Mouse (Mus musculus): Measurements from ENCODE around the gene Fbxo21. TPM values are rescaled to one million over a fixed set of nuclear protein-coding genes. Genes with fewer than 3 reads are reported as not detected.

The Fbxo21 gene
- polyA plus RNA-seq, 1 experiment from 2014 or later, result 43.6 TPM

DNA sequence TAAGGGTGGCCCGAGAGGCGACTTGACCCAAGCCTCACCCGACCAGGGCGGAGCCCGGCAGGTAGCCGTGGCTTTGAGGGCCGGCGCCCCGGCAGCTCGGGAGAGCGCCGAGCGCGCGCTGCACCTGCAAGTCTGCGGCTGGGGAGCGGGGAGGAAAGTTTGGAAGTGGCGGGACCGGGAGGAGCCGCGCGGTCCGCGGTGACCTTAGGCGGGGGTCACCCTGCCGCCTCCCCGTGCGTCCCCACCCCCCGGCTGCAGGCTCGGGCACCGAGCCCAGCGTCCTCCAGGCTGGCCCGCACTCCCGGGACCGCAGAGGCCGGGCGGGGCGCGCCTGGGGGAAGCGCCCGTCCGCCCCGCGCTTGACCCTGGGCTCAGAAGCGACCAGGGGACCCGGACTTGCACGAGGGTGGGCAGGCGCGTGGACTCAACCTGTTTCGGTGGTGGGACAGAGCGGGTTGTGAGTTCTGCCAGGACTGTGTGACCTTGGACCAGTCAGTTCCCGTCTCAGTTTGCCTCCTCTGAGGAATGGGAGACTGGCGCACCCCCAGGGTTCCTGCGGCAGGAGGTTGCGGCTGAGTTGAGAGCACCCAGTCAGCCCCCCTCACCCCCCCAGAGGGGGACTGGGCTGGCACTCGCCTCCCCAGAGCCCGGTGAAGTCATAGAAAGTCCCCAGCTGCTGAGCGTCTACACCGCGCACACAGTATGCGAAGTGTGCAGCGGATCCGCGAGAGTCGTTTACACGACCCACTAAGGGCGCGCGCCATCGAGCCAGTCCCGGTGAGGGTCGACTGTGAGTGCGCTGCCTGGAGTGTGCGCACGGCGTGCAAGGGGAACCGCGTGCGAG, 51.9 kb downstream of the Fbxo21 start:
- Histone ChIP-seq H3K9ac (ENCODE audit: low read depth, low read length) (peak overlapping the region; percentile 60), H3K36me3 (ENCODE audit: control insufficient read depth, insufficient read depth, low read length) (no peaks in the 10 kb centered on the region), H3K27me3 (replicated peaks; ENCODE audit: control insufficient read depth, insufficient read depth, low read length) (peaks cover 54% of the 10 kb centered on the region), H3K27ac (replicated peaks; ENCODE audit: low read depth, low read length) (no peak overlapping the region; the same call in 1 of the 2 replicates), H3K4me1 (ENCODE audit: control insufficient read depth, insufficient read depth, low read length) (peaks cover 21% of the 10 kb centered on the region), H3K4me2 (ENCODE audit: low read depth, low read length) (peak overlapping the region; percentile 100), H3K4me3 (ENCODE audit: low read depth, low read length) (peak overlapping the region; percentile 65), H3K9me3 (ENCODE audit: control insufficient read depth, low read length) (no peaks in the 10 kb centered on the region)
- WGBS, result 3% methylated on average over 35 of the region's 79 CpGs
- no peak for ATAC-seq (ENCODE audit: low read depth)
- no peak for DNase-seq (ENCODE audit: low spot score)

DNA sequence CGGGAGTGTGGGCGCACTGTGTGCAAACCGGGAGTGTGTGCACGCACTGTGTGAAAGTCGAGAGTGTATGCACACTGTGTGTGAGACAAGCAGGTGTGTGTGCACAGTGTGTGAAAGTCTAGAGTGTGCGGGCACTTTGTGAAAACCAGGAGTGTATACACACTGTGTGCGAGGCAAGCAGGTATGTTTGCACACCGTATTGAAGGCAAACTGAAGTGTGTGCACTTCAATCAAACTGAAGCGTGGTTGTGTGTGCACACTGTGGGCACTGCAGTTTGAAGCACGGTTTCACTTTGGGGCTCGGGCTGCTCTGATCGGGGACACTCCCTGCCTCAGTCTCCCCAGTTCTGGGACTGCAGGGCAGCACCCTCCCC, 52.5 kb downstream of the Fbxo21 start:
- H3K4me3 ChIP-seq (ENCODE audit: low read depth, low read length), result peak overlapping the region; percentile 65
- no peak overlapping the region for H3K27ac ChIP-seq (replicated peaks; ENCODE audit: low read depth, low read length)
- peaks cover 54% of the 10 kb centered on the region for H3K27me3 ChIP-seq (replicated peaks; ENCODE audit: control insufficient read depth, insufficient read depth, low read length)
- 4% methylated on average over 12 of the region's 12 CpGs for WGBS
- H3K4me2 ChIP-seq (ENCODE audit: low read depth, low read length), result peak overlapping the region; percentile 100
- DNase-seq (ENCODE audit: low spot score) (no peak), ATAC-seq (ENCODE audit: low read depth) (no peak)
- no peaks in the 10 kb centered on the region for H3K9me3 ChIP-seq (ENCODE audit: control insufficient read depth, low read length)
- H3K36me3 ChIP-seq (ENCODE audit: control insufficient read depth, insufficient read depth, low read length), result no peaks in the 10 kb centered on the region
- peaks cover 21% of the 10 kb centered on the region for H3K4me1 ChIP-seq (ENCODE audit: control insufficient read depth, insufficient read depth, low read length)
- H3K9ac ChIP-seq (ENCODE audit: low read depth, low read length), result peak overlapping the region; percentile 48; the same call in 1 of the 2 replicates

DNA sequence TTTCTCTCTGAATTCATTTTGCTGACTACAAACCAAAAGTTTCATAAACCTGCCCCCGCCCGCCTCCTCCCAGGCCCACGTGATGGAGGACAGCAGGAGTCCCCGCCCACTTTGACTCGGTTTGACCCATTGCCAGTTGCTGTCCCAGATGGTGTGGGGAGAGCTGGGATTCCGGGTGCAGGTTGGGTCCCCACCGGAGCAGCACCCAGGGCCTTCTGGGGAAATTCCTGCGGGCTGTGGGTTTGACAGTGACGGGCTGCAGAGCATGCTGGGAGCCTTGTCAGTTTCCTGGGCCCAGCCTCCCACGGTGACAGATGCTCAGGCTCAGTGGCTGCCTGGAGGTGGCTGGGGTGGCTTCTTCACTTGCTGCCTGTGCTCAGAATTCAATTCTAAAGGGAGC, 52.9 kb downstream of the Fbxo21 start:
- Histone ChIP-seq H3K27me3 (replicated peaks; ENCODE audit: control insufficient read depth, insufficient read depth, low read length) (peaks cover 54% of the 10 kb centered on the region), H3K9ac (ENCODE audit: low read depth, low read length) (peak overlapping the region; percentile 48; the same call in 1 of the 2 replicates), H3K9me3 (ENCODE audit: control insufficient read depth, low read length) (no peaks in the 10 kb centered on the region), H3K36me3 (ENCODE audit: control insufficient read depth, insufficient read depth, low read length) (no peaks in the 10 kb centered on the region), H3K4me1 (ENCODE audit: control insufficient read depth, insufficient read depth, low read length) (peaks cover 21% of the 10 kb centered on the region), H3K27ac (replicated peaks; ENCODE audit: low read depth, low read length) (no peak overlapping the region), H3K4me3 (ENCODE audit: low read depth, low read length) (peak overlapping the region; percentile 65), H3K4me2 (ENCODE audit: low read depth, low read length) (peak overlapping the region; percentile 100)
- ATAC-seq (ENCODE audit: low read depth), result peak; percentile 35; the same call in 1 of the 2 replicates
- WGBS, result 8% methylated on average over 7 of the region's 10 CpGs
- peak; percentile 46 for DNase-seq (ENCODE audit: low spot score)

DNA sequence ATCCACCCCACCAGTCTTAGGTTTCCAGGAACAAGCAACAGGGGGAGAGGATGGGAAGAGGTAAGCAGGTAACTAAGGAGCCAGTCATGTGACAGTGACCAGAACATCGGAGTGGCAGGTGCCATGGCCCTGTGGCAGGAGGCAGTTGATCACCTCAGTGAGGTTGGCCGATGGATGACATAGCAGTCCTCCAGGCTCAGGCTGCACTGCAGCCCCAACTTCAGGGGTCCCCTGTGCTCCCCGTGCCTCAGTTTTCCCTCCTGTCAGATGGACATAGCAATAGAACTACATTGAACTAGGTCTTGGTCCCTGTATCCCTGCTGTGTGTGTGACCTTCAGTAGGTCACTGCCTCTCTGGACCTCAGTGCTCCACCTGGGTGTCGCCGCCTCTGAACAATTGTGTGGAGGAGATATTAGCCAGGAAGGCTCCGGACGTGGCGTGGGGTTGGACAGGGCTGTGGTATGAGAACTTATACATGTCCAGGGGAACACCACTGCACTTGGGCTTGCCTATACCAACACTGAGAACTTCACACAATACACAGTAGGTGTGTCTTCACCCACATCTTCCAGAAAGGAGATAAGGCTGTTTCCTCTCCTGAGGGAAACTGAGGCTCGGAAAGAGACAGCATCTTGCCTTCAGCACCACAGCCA, 53.6 kb downstream of the Fbxo21 start:
- H3K9ac ChIP-seq (ENCODE audit: low read depth, low read length), result no peak overlapping the region
- peaks cover 5% of the 10 kb centered on the region for H3K9me3 ChIP-seq (ENCODE audit: control insufficient read depth, low read length)
- peaks cover 21% of the 10 kb centered on the region for H3K4me1 ChIP-seq (ENCODE audit: control insufficient read depth, insufficient read depth, low read length)
- ATAC-seq (ENCODE audit: low read depth) (no peak), DNase-seq (ENCODE audit: low spot score) (no peak)
- H3K4me3 ChIP-seq (ENCODE audit: low read depth, low read length), result no peak overlapping the region
- peaks cover 54% of the 10 kb centered on the region for H3K27me3 ChIP-seq (replicated peaks; ENCODE audit: control insufficient read depth, insufficient read depth, low read length)
- no peaks in the 10 kb centered on the region for H3K36me3 ChIP-seq (ENCODE audit: control insufficient read depth, insufficient read depth, low read length)
- no peak overlapping the region for H3K4me2 ChIP-seq (ENCODE audit: low read depth, low read length)
- H3K27ac ChIP-seq (replicated peaks; ENCODE audit: low read depth, low read length), result no peak overlapping the region
- 85% methylated on average over 9 of the region's 9 CpGs for WGBS

DNA sequence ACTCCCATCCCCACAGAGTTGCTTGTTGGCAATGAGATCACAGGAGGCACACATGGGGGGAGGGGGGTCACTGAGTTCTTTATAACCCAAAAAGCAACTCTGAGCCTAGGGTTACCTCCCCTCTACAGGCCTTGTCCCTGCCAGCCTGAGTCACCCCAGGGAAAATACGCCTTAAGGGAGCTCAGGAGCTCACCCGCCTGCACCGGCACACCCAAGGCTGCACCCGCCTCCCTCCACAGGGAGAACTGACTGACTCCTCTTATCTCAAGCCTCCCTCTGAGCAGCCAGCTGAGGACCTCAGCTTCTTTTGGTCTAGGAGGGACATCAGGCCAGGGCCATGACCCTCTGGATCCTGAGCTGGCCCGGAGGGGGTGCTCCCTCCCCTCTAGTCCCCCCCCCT, 54.5 kb downstream of the Fbxo21 start:
- Histone ChIP-seq H3K27ac (replicated peaks; ENCODE audit: low read depth, low read length) (no peak overlapping the region), H3K4me1 (ENCODE audit: control insufficient read depth, insufficient read depth, low read length) (peaks cover 21% of the 10 kb centered on the region), H3K9ac (ENCODE audit: low read depth, low read length) (no peak overlapping the region), H3K9me3 (ENCODE audit: control insufficient read depth, low read length) (peaks cover 7% of the 10 kb centered on the region), H3K4me2 (ENCODE audit: low read depth, low read length) (no peak overlapping the region), H3K36me3 (ENCODE audit: control insufficient read depth, insufficient read depth, low read length) (no peaks in the 10 kb centered on the region), H3K4me3 (ENCODE audit: low read depth, low read length) (no peak overlapping the region), H3K27me3 (replicated peaks; ENCODE audit: control insufficient read depth, insufficient read depth, low read length) (peaks cover 45% of the 10 kb centered on the region)
- DNase-seq (ENCODE audit: low spot score) (no peak), ATAC-seq (ENCODE audit: low read depth) (no peak)
- 63% methylated on average over 4 of the region's 5 CpGs for WGBS

DNA sequence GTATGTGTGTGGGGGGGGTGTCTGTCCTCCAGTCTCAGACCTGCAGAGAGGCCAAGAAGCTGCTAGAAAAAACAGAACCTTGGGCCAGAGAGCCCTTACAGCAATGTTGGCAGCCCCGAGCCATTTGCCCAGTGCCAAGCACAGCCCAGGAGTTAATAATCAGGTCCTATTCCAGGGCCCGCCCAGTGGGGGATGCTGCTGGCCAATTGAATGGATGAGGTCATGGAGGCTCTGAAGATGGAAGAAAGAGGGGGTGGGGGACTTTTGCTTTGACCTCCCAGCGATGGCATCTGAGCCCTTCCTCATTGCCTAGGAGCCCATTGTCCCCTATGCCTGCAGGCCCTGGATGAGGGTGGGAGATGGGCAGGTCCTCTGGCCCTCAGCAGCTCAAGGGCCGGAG, 55.0 kb downstream of the Fbxo21 start:
- ATAC-seq (ENCODE audit: low read depth), result no peak
- Histone ChIP-seq H3K4me2 (ENCODE audit: low read depth, low read length) (no peak overlapping the region), H3K9me3 (ENCODE audit: control insufficient read depth, low read length) (peaks cover 7% of the 10 kb centered on the region), H3K27ac (replicated peaks; ENCODE audit: low read depth, low read length) (no peak overlapping the region), H3K27me3 (replicated peaks; ENCODE audit: control insufficient read depth, insufficient read depth, low read length) (peaks cover 41% of the 10 kb centered on the region), H3K36me3 (ENCODE audit: control insufficient read depth, insufficient read depth, low read length) (no peaks in the 10 kb centered on the region), H3K9ac (ENCODE audit: low read depth, low read length) (no peak overlapping the region), H3K4me3 (ENCODE audit: low read depth, low read length) (no peak overlapping the region), H3K4me1 (ENCODE audit: control insufficient read depth, insufficient read depth, low read length) (peaks cover 21% of the 10 kb centered on the region)
- 42% methylated on average over 4 of the region's 4 CpGs for WGBS
- no peak for DNase-seq (ENCODE audit: low spot score)

DNA sequence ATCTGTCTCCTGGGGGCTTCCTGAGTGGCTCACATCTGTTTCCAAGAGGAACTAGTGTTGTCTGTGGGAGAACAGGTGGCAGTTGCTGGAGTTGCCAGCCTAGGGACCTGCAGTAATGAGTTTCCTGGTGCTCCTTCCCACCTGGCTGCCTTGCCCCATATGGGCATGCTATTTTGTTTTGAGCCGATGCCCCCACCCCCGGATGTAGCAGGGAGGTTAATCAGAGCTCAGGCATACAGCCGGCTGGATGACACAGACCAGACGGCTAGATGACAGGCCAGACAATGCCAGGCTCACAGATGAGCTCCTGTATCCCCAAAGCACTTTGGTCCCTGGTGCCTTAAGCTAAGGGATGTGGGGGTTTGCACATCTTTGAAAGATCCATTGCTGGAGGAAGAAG, 56.8 kb downstream of the Fbxo21 start:
- H3K36me3 ChIP-seq (ENCODE audit: control insufficient read depth, insufficient read depth, low read length), result no peaks in the 10 kb centered on the region
- 0 out of 2 replicates have a peak, but pooled peaks have one; percentile 11 for ATAC-seq (ENCODE audit: low read depth)
- 26% methylated on average over 4 of the region's 4 CpGs for WGBS
- no peak for DNase-seq (ENCODE audit: low spot score)
- H3K4me2 ChIP-seq (ENCODE audit: low read depth, low read length), result no peak overlapping the region
- no peak overlapping the region for H3K4me3 ChIP-seq (ENCODE audit: low read depth, low read length)
- peaks cover 23% of the 10 kb centered on the region for H3K27me3 ChIP-seq (replicated peaks; ENCODE audit: control insufficient read depth, insufficient read depth, low read length)
- no peak overlapping the region for H3K9ac ChIP-seq (ENCODE audit: low read depth, low read length)
- H3K9me3 ChIP-seq (ENCODE audit: control insufficient read depth, low read length), result peaks cover 7% of the 10 kb centered on the region
- no peak overlapping the region for H3K27ac ChIP-seq (replicated peaks; ENCODE audit: low read depth, low read length)
- peaks cover 13% of the 10 kb centered on the region; the same call in 1 of the 2 replicates for H3K4me1 ChIP-seq (ENCODE audit: control insufficient read depth, insufficient read depth, low read length)

DNA sequence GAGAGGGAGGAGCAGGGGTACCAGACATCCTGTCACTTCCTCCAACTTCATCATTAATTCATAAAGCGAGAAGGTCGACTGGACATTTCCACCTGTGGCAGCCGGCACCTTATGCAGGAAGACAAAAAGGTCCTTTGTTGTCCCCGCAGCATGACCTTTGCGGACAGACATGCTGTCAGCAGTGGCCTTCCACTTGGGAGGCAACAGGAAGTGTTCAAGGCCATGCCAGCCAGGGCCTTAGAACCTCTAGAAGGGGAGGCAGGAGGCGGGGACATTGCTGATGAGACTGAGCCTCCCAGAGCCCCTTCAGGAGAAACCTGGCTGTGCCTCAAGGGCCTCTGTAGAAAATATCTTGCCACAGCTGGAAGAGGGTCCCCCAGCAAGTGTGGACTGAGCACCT, 57.2 kb downstream of the Fbxo21 start:
- no peak overlapping the region for H3K27ac ChIP-seq (replicated peaks; ENCODE audit: low read depth, low read length)
- H3K4me2 ChIP-seq (ENCODE audit: low read depth, low read length), result no peak overlapping the region
- 49% methylated on average over 6 of the region's 6 CpGs for WGBS
- H3K4me3 ChIP-seq (ENCODE audit: low read depth, low read length), result no peak overlapping the region
- H3K27me3 ChIP-seq (replicated peaks; ENCODE audit: control insufficient read depth, insufficient read depth, low read length), result peaks cover 19% of the 10 kb centered on the region
- H3K9me3 ChIP-seq (ENCODE audit: control insufficient read depth, low read length), result peaks cover 7% of the 10 kb centered on the region
- no peak overlapping the region for H3K9ac ChIP-seq (ENCODE audit: low read depth, low read length)
- peaks cover 12% of the 10 kb centered on the region; the same call in 1 of the 2 replicates for H3K4me1 ChIP-seq (ENCODE audit: control insufficient read depth, insufficient read depth, low read length)
- H3K36me3 ChIP-seq (ENCODE audit: control insufficient read depth, insufficient read depth, low read length), result no peaks in the 10 kb centered on the region
- ATAC-seq (ENCODE audit: low read depth) (no peak), DNase-seq (ENCODE audit: low spot score) (no peak)

All from embryonic facial prominence, embryonic 14.5 days (tissue).